ENCODE assay signal across 14 mouse cellular contexts in the genomic region with DNA sequence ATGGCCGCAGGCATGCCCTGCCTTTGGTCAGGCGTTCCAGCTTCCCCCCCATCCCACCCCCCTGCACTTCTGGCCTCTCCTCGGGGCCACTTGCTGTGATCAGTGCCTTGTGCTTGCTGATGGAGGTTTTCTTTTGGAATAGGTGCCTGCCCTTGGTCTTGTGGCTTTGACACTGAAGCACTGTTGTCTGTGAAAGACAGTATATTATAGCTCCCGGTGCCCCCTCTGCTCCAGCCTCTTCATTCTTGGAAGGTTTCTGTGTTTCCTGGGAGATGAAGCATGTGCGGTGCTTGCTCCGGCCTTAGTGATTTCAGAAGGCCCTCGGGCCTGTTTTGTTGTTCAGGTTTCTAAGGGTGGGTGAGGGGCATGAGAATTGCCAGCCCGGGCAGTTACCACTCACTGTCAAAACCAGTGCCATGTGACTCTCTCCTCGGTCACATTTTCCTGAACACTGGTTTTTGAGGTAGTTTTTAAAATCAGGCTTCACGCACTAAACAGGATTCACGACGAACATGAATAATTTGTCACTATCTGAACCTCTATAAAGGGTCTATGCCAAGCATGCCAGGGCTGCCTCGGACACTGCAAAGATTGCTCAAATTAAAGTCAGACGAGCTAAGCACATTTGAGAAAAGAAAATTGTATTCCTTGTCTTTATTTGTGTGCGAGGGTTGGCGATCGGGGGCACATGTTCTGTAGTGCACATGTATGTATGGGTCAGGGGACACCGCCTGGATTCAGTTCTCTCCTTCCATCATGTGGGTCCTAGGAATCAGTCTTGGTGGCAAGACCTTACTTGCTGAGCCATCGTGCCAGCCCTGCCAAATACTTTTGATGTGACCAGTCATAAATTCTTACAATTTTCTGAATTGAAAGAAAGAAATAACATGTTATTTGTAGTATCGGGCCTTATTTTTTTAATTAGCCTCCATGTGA.
A peak's percentile ranks its signal among the peaks of the same experiment; 100 is the strongest.
DNase-seq lines count a peak whose midpoint lies in the region; ATAC-seq lines count a peak whose summit lies in the region.
"Had no signal": no experiment of that assay in that cellular context is flagged by ENCODE, and none has a peak within 500 bp of the region (broad histone marks: within the 10 kb centered on the region; RNA-seq: fewer than 3 reads in every experiment).

No protein-coding gene starts in this region.

- 0 out of 2 replicates have a peak overlapping the region, but pooled peaks have one; percentile 1 for H3K9ac ChIP-seq in kidney, embryonic 16.5 days (replicated peaks; ENCODE audit: low read length)
- no peak overlapping the region for H3K9ac ChIP-seq in hindbrain, embryonic 16.5 days (ENCODE audit: low read depth, low read length)
- no peak overlapping the region for H3K9ac ChIP-seq in neural tube, embryonic 12.5 days
- H3K9ac ChIP-seq: limb, embryonic 12.5 days had no signal

- WGBS in kidney, embryonic 16.5 days = 44% methylated on average over 20 of the region's 20 CpGs
- WGBS in forebrain, embryonic 10.5 days = 63% methylated on average over 20 of the region's 20 CpGs
- WGBS in hindbrain, embryonic 16.5 days = 34% methylated on average over 20 of the region's 20 CpGs
- WGBS in neural tube, embryonic 12.5 days = 32% methylated on average over 20 of the region's 20 CpGs

- peaks cover 36% of the 10 kb centered on the region for H3K4me1 ChIP-seq in kidney, embryonic 16.5 days (ENCODE audit: insufficient read depth, low read length)
- H3K4me1 ChIP-seq in forebrain, embryonic 10.5 days = peaks cover 42% of the 10 kb centered on the region
- H3K4me1 ChIP-seq in hindbrain, embryonic 16.5 days (ENCODE audit: control insufficient read depth, insufficient read depth, low read depth, low read length) = peaks cover 6% of the 10 kb centered on the region
- H3K4me1 ChIP-seq in neural tube, embryonic 12.5 days = peaks cover 33% of the 10 kb centered on the region

- H3K4me3 ChIP-seq in kidney, embryonic 16.5 days (ENCODE audit: low read length) = no peak overlapping the region
- H3K4me3 ChIP-seq in forebrain, embryonic 10.5 days = no peak overlapping the region; the same call in 1 of the 2 replicates
- no peak overlapping the region for H3K4me3 ChIP-seq in hindbrain, embryonic 16.5 days (ENCODE audit: low read length)
- H3K4me3 ChIP-seq in neural tube, embryonic 12.5 days = no peak overlapping the region
- H3K4me3 ChIP-seq: limb, embryonic 12.5 days had no signal

- no peaks in the 10 kb centered on the region for H3K27me3 ChIP-seq in kidney, embryonic 16.5 days (ENCODE audit: insufficient read depth, low read length)
- H3K27me3 ChIP-seq in forebrain, embryonic 10.5 days (ENCODE audit: poor library complexity, severe bottlenecking) = no peaks in the 10 kb centered on the region
- no peaks in the 10 kb centered on the region for H3K27me3 ChIP-seq in hindbrain, embryonic 16.5 days (replicated peaks; ENCODE audit: control insufficient read depth, insufficient read depth, low read length)
- no peaks in the 10 kb centered on the region for H3K27me3 ChIP-seq in neural tube, embryonic 12.5 days (replicated peaks)
- H3K27me3 ChIP-seq: CH12.LX; limb, embryonic 12.5 days had no signal

- DNase-seq in kidney, adult 8-10 months = no peak
- DNase-seq in forebrain, embryonic 10.5 days (ENCODE audit: extremely low spot score, low spot score) = peak; percentile 48
- no peak for DNase-seq in urinary bladder, postnatal 10 days (ENCODE audit: low spot score)
- no peak for DNase-seq in natural killer cell, adult 2 months (ENCODE audit: low spot score in 2 of 2)
- no peak for DNase-seq in frontal cortex, adult 2 months (ENCODE audit: extremely low spot score in 1 of 2, low spot score in 1 of 2)
- DNase-seq: gastrocnemius, postnatal 14 days; lung, postnatal 10 days; spleen, adult 18-20 months; thymus, postnatal 14 days had no signal

- no peak overlapping the region for H3K27ac ChIP-seq in kidney, embryonic 16.5 days (ENCODE audit: low read length)
- peak overlapping the region; percentile 81 for H3K27ac ChIP-seq in forebrain, embryonic 10.5 days
- H3K27ac ChIP-seq in hindbrain, embryonic 16.5 days (ENCODE audit: low read depth, low read length) = no peak overlapping the region
- H3K27ac ChIP-seq in neural tube, embryonic 12.5 days = no peak overlapping the region
- H3K27ac ChIP-seq: limb, embryonic 12.5 days had no signal

- no peaks in the 10 kb centered on the region for H3K9me3 ChIP-seq in kidney, embryonic 16.5 days (ENCODE audit: low read length)
- H3K9me3 ChIP-seq in forebrain, embryonic 10.5 days = no peaks in the 10 kb centered on the region; the same call in 1 of the 2 replicates
- H3K9me3 ChIP-seq in hindbrain, embryonic 16.5 days (ENCODE audit: control insufficient read depth, low read length) = no peaks in the 10 kb centered on the region
- no peaks in the 10 kb centered on the region for H3K9me3 ChIP-seq in neural tube, embryonic 12.5 days
- H3K9me3 ChIP-seq: limb, embryonic 12.5 days had no signal

- no peak overlapping the region for H3K4me2 ChIP-seq in kidney, embryonic 16.5 days (replicated peaks; ENCODE audit: low read depth, low read length)
- H3K4me2 ChIP-seq in hindbrain, embryonic 16.5 days (ENCODE audit: low read length) = no peak overlapping the region
- peak overlapping the region; percentile 24; the same call in 1 of the 2 replicates for H3K4me2 ChIP-seq in neural tube, embryonic 12.5 days (replicated peaks)
- H3K4me2 ChIP-seq: limb, embryonic 12.5 days had no signal

- H3K36me3 ChIP-seq in kidney, embryonic 16.5 days (ENCODE audit: insufficient read depth, low read length) = no peaks in the 10 kb centered on the region
- peaks cover 15% of the 10 kb centered on the region for H3K36me3 ChIP-seq in forebrain, embryonic 10.5 days (replicated peaks)
- no peaks in the 10 kb centered on the region for H3K36me3 ChIP-seq in hindbrain, embryonic 16.5 days (ENCODE audit: control insufficient read depth, insufficient read depth, low read length)
- no peaks in the 10 kb centered on the region for H3K36me3 ChIP-seq in neural tube, embryonic 12.5 days
- H3K36me3 ChIP-seq: limb, embryonic 12.5 days had no signal

- peak; percentile 92 for ATAC-seq in kidney, embryonic 16.5 days (ENCODE audit: low FRiP score, low TSS enrichment)
- ATAC-seq in hindbrain, embryonic 16.5 days = peak; percentile 83
- ATAC-seq in neural tube, embryonic 12.5 days (ENCODE audit: low FRiP score, low read depth) = peak; percentile 90
